Mouse (Mus musculus) heart, adult 2 months (tissue): Measurements from ENCODE around the gene 5730409E04Rik.

Source experiments
- CTCF ChIP-seq: fragments of 200-600 bp; IDR thresholded peaks from 2 replicates; pipeline ENCODE4 v1.8.1; 2022; ENCODE audit warnings: antibody characterized with exemption, mild to moderate bottlenecking, moderate library complexity
- POLR2A ChIP-seq: fragments of 200-500 bp; IDR thresholded peaks from 2 replicates; pipeline ENCODE4 v1.6.1; 2011; ENCODE audit warnings: mild to moderate bottlenecking, low read depth, low read length, control low read depth; ENCODE audit not compliant: insufficient read depth

GRCm38 (mm10) chr4:126601597-126602444 lies 7.8 kb upstream of the 5730409E04Rik start:
- TF ChIP-seq CTCF: no peak
- TF ChIP-seq POLR2A: no peak
